Mouse (Mus musculus) cerebellum, adult 2 months (tissue): ENCODE results near the gene Tnfaip1. TPM values are rescaled to one million over a fixed set of nuclear protein-coding genes. Genes with fewer than 3 reads are reported as not detected.
A peak's percentile ranks its signal among the peaks of the same experiment; 100 is the strongest.

Experiments
- DNase-seq, 2 experiments: peaks; one replicate each; pipeline ENCODE4 v3.0.0; 2021
- H3K27ac ChIP-seq: fragments of 200-500 bp; 2 replicates; pipeline ENCODE4 v1.5.1; 2012; ENCODE audit warnings: low read length, control low read depth, inconsistent platforms; ENCODE audit not compliant: insufficient read depth
- H3K27me3 ChIP-seq: fragments of 200-500 bp; 2 replicates; pipeline ENCODE4 v1.6.1; 2012; ENCODE audit warnings: inconsistent platforms, mild to moderate bottlenecking, low read length, moderate library complexity; ENCODE audit not compliant: control insufficient read depth, insufficient read depth
- H3K4me1 ChIP-seq: fragments of 200-500 bp; 2 replicates; pipeline ENCODE4 v1.6.1; 2011; ENCODE audit warnings: low read length; ENCODE audit not compliant: control insufficient read depth, insufficient read depth
- H3K4me3 ChIP-seq: fragments of 200-500 bp; replicated peaks from 2 replicates; pipeline ENCODE3; 2011; ENCODE audit warnings: mild to moderate bottlenecking, low read depth, low read length, control low read depth; ENCODE audit not compliant: insufficient read depth
- CTCF ChIP-seq: fragments of 200-500 bp; IDR thresholded peaks from 2 replicates; pipeline ENCODE4 v1.5.1; 2011; ENCODE audit warnings: low read depth, mild to moderate bottlenecking, control low read depth, low read length, moderate library complexity, borderline replicate concordance; ENCODE audit not compliant: insufficient read depth
- POLR2A ChIP-seq: fragments of 200-500 bp; IDR thresholded peaks from 2 replicates; pipeline ENCODE4 v1.6.1; 2011; ENCODE audit warnings: low read length, control low read depth, borderline replicate concordance; ENCODE audit not compliant: insufficient read depth
- WGBS: fragments of 180-500 bp; shearing (Covaris S2); methylation state at CpG from one replicate; pipeline ENCODE4 v1.1.7; 2018; 5-methylcytosine and 5-hydroxymethylcytosine counted together
- polyA plus RNA-seq: library from polyadenylated mRNA; depleted of rRNA; stranded (reverse); fragments of >200 nt; gene quantifications from 2 replicates; pipeline ENCODE4 v1.2.3, GENCODE M21; 2012

Gene Tnfaip1
- polyA plus RNA-seq, 1 experiment: 36.7 TPM

GRCm38 (mm10) chr11:78550168-78551058, 14.3 kb upstream of the Tnfaip1 start, which contains the start of gene Tmem97:
Gene Tmem97 (minus strand): TSS chr11:78550777.
- TF ChIP-seq POLR2A (peak; percentile 94), CTCF (no peak)
- H3K27ac ChIP-seq: peak within 1 kb of the TSS; percentile 22; the same call in 1 of the 2 replicates
- peak; percentile 93 to 97 for DNase-seq
- H3K27me3 ChIP-seq: no peaks in the 10 kb centered on the region
- H3K4me3 ChIP-seq: peak within 1 kb of the TSS; percentile 80
- no peaks in the 10 kb centered on the region for H3K4me1 ChIP-seq
- under 1% methylated on average over 60 of the region's 60 CpGs for WGBS

GRCm38 (mm10) chr11:78549491-78549987, 13.4 kb upstream of the Tnfaip1 start:
- Histone ChIP-seq H3K27ac (no peak overlapping the region), H3K27me3 (no peaks in the 10 kb centered on the region), H3K4me1 (no peaks in the 10 kb centered on the region), H3K4me3 (peak overlapping the region; percentile 80)
- DNase-seq: no peak
- TF ChIP-seq POLR2A (no peak), CTCF (no peak)
- WGBS: 34% methylated on average over 5 of the region's 5 CpGs

- no peak for TF ChIP-seq POLR2A
- no peak for TF ChIP-seq CTCF
- WGBS: 84% methylated on average over 2 of the region's 2 CpGs
Observed at GRCm38 (mm10) chr11:78547718-78548460, 11.8 kb upstream of the Tnfaip1 start.

DNA sequence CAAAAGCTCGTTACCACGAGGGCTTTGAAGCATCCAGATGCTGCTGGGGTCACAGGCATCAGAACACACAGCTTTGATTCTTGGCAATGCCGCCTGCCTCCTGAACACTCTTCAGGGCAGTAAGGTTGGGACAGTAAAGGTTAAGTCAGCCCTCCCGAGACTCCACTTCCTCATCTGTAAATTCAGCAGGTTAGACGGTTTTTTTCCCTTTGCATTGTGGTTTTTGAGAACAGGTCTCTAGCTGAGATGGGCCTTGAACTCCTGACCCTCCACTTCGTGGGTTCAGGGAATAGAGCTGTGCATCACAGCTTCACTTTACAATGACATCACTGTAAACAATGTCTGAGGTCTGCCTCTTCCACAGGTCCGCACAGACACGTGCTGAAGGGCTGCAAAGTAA, 9.0 kb upstream of the Tnfaip1 start:
- Histone ChIP-seq H3K27me3 (no peaks in the 10 kb centered on the region), H3K4me3 (no peak overlapping the region), H3K4me1 (no peaks in the 10 kb centered on the region), H3K27ac (no peak overlapping the region)
- WGBS: 77% methylated on average over 8 of the region's 8 CpGs
- TF ChIP-seq CTCF (no peak), POLR2A (no peak)
- DNase-seq: no peak

More at GRCm38 (mm10) chr11:78547718-78548460, 11.8 kb upstream of the Tnfaip1 start:
- Histone ChIP-seq H3K27me3 (no peaks in the 10 kb centered on the region), H3K4me3 (no peak overlapping the region), H3K4me1 (no peaks in the 10 kb centered on the region), H3K27ac (no peak overlapping the region)
- no peak for DNase-seq

DNA sequence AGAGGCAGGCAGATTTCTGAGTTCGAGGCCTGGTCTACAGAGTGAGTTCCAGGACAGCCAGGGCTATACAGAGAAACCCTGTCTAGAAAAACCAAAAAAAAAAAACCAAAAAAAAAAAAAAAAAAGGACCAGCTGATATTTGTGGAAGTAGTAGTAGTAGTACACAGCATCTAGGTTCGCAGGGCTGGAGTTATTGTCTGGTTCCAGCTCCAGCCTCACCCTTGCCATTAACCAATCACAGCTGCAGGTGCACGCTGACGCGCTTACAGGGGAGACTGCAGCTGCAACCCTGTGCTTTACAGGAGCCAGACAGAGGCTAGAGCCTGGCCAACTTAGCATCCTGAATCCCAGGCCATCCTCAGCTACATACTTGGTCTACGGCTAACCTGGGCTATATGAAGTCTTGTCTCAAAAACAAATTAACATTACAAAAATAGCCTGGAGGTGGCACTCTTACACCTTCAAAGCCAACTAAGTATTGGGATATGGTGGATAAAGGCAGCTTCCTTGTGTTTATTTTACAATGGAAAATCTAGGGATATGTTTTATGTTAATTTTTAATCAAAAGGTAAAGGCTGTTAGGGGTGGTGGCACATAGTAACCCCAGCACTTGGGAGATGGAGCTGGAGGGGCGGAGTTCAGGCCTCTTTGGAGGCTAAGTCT, 8.4 kb upstream of the Tnfaip1 start:
- TF ChIP-seq POLR2A (no peak), CTCF (no peak)
- DNase-seq: no peak
- Histone ChIP-seq H3K4me1 (no peaks in the 10 kb centered on the region), H3K27ac (no peak overlapping the region), H3K4me3 (no peak overlapping the region), H3K27me3 (no peaks in the 10 kb centered on the region)
- 96% methylated on average over 7 of the region's 7 CpGs for WGBS

DNA sequence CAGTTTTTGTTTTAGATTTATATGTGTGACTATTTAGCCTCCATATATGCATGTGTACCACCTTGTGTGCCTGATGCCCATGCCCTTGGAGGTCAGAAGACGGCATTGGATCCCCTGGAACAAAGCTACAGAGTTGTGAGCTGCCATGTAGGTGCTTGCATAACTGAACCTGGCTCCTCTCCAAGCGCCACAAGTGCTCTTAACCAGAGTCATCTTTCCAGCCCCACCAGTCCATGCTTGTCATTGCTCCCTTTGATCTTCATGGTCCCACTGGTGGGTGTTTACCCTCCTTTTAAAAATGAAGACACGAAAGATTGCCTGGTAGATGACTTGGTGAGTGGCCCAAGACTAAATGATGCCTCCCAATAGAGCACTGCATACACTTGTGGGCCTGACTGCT, 4.2 kb upstream of the Tnfaip1 start:
- no peak for TF ChIP-seq POLR2A
- TF ChIP-seq CTCF: no peak
- no peak for DNase-seq
- Histone ChIP-seq H3K4me1 (0 out of 2 replicates have a peak, but pooled peaks cover 6% of the 10 kb centered on the region), H3K27me3 (no peaks in the 10 kb centered on the region), H3K27ac (no peak overlapping the region), H3K4me3 (no peak overlapping the region)
- 81% methylated on average over 3 of the region's 3 CpGs for WGBS

- Histone ChIP-seq H3K4me1 (0 out of 2 replicates have a peak, but pooled peaks cover 6% of the 10 kb centered on the region), H3K27me3 (no peaks in the 10 kb centered on the region), H3K27ac (no peak overlapping the region), H3K4me3 (peak overlapping the region; percentile 76)
- no peak for DNase-seq
- 2% methylated on average over 14 of the region's 14 CpGs for WGBS
- no peak for TF ChIP-seq POLR2A
- TF ChIP-seq CTCF: no peak
Observed at GRCm38 (mm10) chr11:78536690-78537084, 555 bp upstream of the Tnfaip1 start.
